Mouse (Mus musculus) lung, postnatal 0 days (tissue): Measurements from ENCODE around the gene Adora1. TPM values are rescaled to one million over a fixed set of nuclear protein-coding genes. Genes with fewer than 3 reads are reported as not detected.

Experiments
- ATAC-seq: fragments of 200-750 bp; cut with Nextera tagmentation; 2 replicates; pipeline ENCODE4 v1.8.0; 2017; ENCODE audit warnings: moderate library complexity
- DNase-seq: peaks from one replicate; pipeline ENCODE4 v3.0.0-alpha.2; 2016; ENCODE audit warnings: low spot score
- H3K27ac ChIP-seq: fragments of 300-500 bp; sonication (generic); 2 replicates; pipeline ENCODE4 v1.5.1; 2014; ENCODE audit warnings: antibody characterized with exemption, mild to moderate bottlenecking, low read length, mixed read lengths
- H3K27me3 ChIP-seq: fragments of 300-500 bp; sonication (generic); replicated peaks from 2 replicates; pipeline ENCODE4 v1.6.1; 2014; ENCODE audit warnings: low read length, mixed read lengths; ENCODE audit not compliant: insufficient read depth
- H3K36me3 ChIP-seq: fragments of 300-500 bp; sonication (generic); 2 replicates; pipeline ENCODE4 v1.6.1; 2014; ENCODE audit warnings: low read length, mixed read lengths; ENCODE audit not compliant: insufficient read depth
- H3K4me1 ChIP-seq: fragments of 300-500 bp; sonication (generic); 2 replicates; pipeline ENCODE4 v1.6.1; 2014; ENCODE audit warnings: antibody characterized with exemption, low read depth, low read length, mixed read lengths; ENCODE audit not compliant: insufficient read depth
- H3K4me2 ChIP-seq: fragments of 300-500 bp; sonication (generic); replicated peaks from 2 replicates; pipeline ENCODE4 v1.6.1; 2014; ENCODE audit warnings: low read depth, mild to moderate bottlenecking, low read length, moderate library complexity, mixed read lengths
- H3K4me3 ChIP-seq: fragments of 300-500 bp; sonication (generic); 2 replicates; pipeline ENCODE4 v1.5.1; 2014; ENCODE audit warnings: low read depth, low read length
- H3K9ac ChIP-seq: fragments of 300-500 bp; sonication (generic); replicated peaks from 2 replicates; pipeline ENCODE4 v1.6.1; 2014; ENCODE audit warnings: low read depth, mild to moderate bottlenecking
- H3K9me3 ChIP-seq: fragments of 300-500 bp; sonication (generic); 2 replicates; pipeline ENCODE4 v1.6.1; 2016; ENCODE audit warnings: low read length, mixed read lengths
- CTCF ChIP-seq: IDR thresholded peaks from 2 replicates; pipeline ENCODE4 v1.5.1; 2016; ENCODE audit warnings: antibody characterized with exemption, mild to moderate bottlenecking
- EP300 ChIP-seq: IDR thresholded peaks from 2 replicates; pipeline ENCODE4 v1.6.1; 2016; ENCODE audit warnings: antibody characterized with exemption, mild to moderate bottlenecking, control low read depth
- WGBS: fragments of 180-500 bp; shearing (Covaris S2); extraction: QIAGEN DNeasy Blood & Tissue Kit; methylation state at CpG from one replicate; pipeline ENCODE4 v1.1.7; 2014; 5-methylcytosine and 5-hydroxymethylcytosine counted together
- polyA plus RNA-seq: library from polyadenylated mRNA; unstranded; fragments of >200 nt; fragmentation: Nextera tagmentation; extraction: Ambion mirVana; gene quantifications from 2 replicates; pipeline ENCODE4 v1.2.1, GENCODE M21; 2015

Adora1 gene
- polyA plus RNA-seq, 1 experiment from 2014 or later, result 4.8 TPM

DNA sequence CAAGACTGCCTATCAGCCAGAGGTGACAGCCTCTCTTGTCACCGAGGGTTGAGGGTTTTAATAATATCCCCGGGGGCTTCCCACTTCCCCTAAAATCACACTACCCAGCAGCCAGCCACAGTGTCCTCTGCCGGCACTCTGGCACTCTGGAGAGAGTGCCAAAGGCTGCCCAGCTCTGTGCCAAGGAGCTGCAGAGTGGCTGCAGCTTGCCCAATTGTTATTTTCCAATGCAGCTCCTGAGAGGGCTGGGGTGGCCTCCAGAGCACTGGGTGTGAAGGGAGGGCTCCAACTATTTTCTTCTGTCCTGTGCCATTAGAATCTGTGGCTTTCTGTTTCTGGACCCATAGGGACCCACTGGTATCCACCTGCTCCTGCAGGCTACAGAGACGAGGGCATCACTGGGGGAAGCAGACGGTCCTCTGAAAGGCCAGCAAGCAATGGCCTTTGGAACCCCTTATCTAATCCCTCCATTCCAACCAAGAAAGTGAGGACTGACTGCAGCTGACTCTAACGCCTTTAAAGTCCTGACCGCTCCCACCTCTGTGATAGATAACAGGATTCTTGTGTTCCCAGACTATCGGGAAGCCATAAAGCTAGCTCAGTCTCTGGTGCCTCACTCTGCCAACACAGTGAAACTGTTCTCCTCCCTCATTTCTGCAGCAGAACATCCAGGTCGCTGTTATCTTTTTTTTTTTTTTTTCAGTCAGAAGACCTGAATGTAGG lies 29.8 kb downstream of the Adora1 start:
- H3K4me1 ChIP-seq, result 0 out of 2 replicates have a peak, but pooled peaks cover 15% of the 10 kb centered on the region
- ATAC-seq (no peak), DNase-seq (no peak)
- H3K4me2 ChIP-seq, result no peak overlapping the region
- no peaks in the 10 kb centered on the region for H3K9me3 ChIP-seq
- H3K27me3 ChIP-seq, result no peaks in the 10 kb centered on the region
- TF ChIP-seq EP300 (no peak), CTCF (no peak)
- H3K9ac ChIP-seq, result no peak overlapping the region
- 29% methylated on average over 9 of the region's 9 CpGs for WGBS
- no peak overlapping the region for H3K27ac ChIP-seq
- no peak overlapping the region for H3K4me3 ChIP-seq
- no peaks in the 10 kb centered on the region for H3K36me3 ChIP-seq

DNA sequence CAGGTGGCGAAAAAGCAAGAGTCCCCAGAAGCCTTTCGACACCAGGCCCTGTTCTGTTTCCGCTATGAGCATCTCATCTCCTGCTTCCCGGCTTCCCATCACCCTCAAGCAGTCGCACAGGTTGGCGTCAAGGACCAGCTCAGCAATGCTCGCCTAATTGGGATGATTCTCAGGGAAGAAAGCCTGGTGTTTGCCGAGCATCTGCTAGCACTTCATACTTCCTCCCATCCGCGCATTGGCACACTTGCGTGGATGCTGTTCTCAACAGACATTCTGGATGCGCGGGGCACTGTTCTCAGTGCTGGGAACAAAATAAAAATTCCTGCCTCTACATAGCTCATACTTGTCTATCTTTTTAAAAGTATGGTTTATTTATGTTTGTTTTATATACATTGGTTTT lies 31.0 kb downstream of the Adora1 start:
- Histone ChIP-seq H3K27ac (no peak overlapping the region), H3K4me2 (no peak overlapping the region), H3K9me3 (no peaks in the 10 kb centered on the region), H3K36me3 (no peaks in the 10 kb centered on the region), H3K4me1 (0 out of 2 replicates have a peak, but pooled peaks cover 15% of the 10 kb centered on the region), H3K4me3 (no peak overlapping the region), H3K27me3 (no peaks in the 10 kb centered on the region), H3K9ac (no peak overlapping the region)
- DNase-seq, result no peak
- ATAC-seq, result no peak
- TF ChIP-seq EP300 (no peak), CTCF (no peak)
- WGBS, result 87% methylated on average over 13 of the region's 13 CpGs

DNA sequence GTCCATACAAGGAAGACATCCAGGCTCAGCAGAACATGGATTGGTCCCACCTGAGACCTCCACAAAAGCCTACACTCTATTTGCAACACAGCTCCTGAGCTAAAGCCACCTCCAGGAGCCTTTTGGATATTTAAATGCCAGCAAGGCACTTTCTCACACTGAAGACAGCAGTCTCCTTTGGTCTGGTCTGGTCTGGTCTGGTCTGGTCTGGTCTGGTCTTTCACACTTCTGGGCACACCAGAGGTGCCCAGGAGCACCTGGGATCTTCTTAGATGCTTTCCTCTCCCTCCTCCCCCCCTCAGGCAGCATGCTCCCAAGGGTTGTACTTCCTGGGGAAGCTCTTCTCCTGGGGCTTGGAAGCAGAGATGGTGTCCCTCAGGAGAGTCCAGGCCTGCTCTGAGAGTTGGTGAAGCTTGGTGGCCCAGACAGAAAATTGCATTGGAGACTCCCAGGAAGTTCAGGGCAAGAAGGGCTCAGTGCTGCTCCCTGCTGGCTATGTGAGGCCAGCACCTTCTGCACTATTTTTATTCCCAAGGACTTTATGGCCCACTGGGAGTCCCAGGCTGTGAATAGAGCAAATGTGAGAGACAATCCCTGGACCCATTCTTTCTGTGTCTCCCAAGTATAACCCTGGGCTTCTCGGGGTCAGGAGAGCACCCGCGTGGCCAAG lies 33.3 kb downstream of the Adora1 start:
- 47% methylated on average over 3 of the region's 3 CpGs for WGBS
- peak overlapping the region; percentile 65; the same call in 1 of the 2 replicates for H3K27ac ChIP-seq
- no peaks in the 10 kb centered on the region for H3K27me3 ChIP-seq
- peak; percentile 87 for TF ChIP-seq CTCF
- TF ChIP-seq EP300, result no peak
- H3K4me1 ChIP-seq, result 0 out of 2 replicates have a peak, but pooled peaks cover 15% of the 10 kb centered on the region
- no peak overlapping the region for H3K9ac ChIP-seq
- no peaks in the 10 kb centered on the region for H3K36me3 ChIP-seq
- no peaks in the 10 kb centered on the region for H3K9me3 ChIP-seq
- H3K4me3 ChIP-seq, result no peak overlapping the region
- DNase-seq, result peak; percentile 81
- H3K4me2 ChIP-seq, result no peak overlapping the region
- peak; percentile 13; the same call in 1 of the 2 replicates for ATAC-seq

- H3K4me3 ChIP-seq, result no peak overlapping the region
- H3K4me1 ChIP-seq, result 0 out of 2 replicates have a peak, but pooled peaks cover 15% of the 10 kb centered on the region
- no peak for TF ChIP-seq CTCF
- 0 out of 2 replicates have a peak, but pooled peaks have one; percentile 20 for TF ChIP-seq EP300
- H3K4me2 ChIP-seq, result no peak overlapping the region
- no peaks in the 10 kb centered on the region for H3K9me3 ChIP-seq
- peak overlapping the region; percentile 65 for H3K27ac ChIP-seq
- DNase-seq (peak; percentile 70), ATAC-seq (peak; percentile 65)
- no peaks in the 10 kb centered on the region for H3K36me3 ChIP-seq
- 73% methylated on average over 6 of the region's 6 CpGs for WGBS
- H3K9ac ChIP-seq, result no peak overlapping the region
- H3K27me3 ChIP-seq, result no peaks in the 10 kb centered on the region
These were observed 34.1 kb downstream of the Adora1 start for GRCm38 (mm10) chr1:134200998-134201686.

GRCm38 (mm10) chr1:134200481-134200880 lies 34.8 kb downstream of the Adora1 start:
- WGBS, result 52% methylated on average over 2 of the region's 2 CpGs
- no peak for DNase-seq
- TF ChIP-seq CTCF (no peak), EP300 (no peak)
- no peaks in the 10 kb centered on the region for H3K36me3 ChIP-seq
- no peak overlapping the region for H3K4me2 ChIP-seq
- H3K9me3 ChIP-seq, result no peaks in the 10 kb centered on the region
- no peaks in the 10 kb centered on the region for H3K27me3 ChIP-seq
- ATAC-seq, result no peak
- H3K4me3 ChIP-seq, result no peak overlapping the region
- no peak overlapping the region for H3K27ac ChIP-seq
- peaks cover 15% of the 10 kb centered on the region; the same call in 1 of the 2 replicates for H3K4me1 ChIP-seq
- no peak overlapping the region for H3K9ac ChIP-seq
